Mouse (Mus musculus) adrenal gland, postnatal 14 days (tissue): Measurements from ENCODE around the gene Mfsd7a. TPM values are rescaled to one million over a fixed set of nuclear protein-coding genes. Genes with fewer than 3 reads are reported as not detected.
A peak's percentile ranks its signal among the peaks of the same experiment; 100 is the strongest.
"Not testable (repeated sequence)": the region's sequence is repeated elsewhere in the genome, so short reads cannot be mapped to it uniquely, and the experiment has no call there.

Source experiments
- DNase-seq: peaks from one replicate; pipeline ENCODE4 v3.0.0; 2021; ENCODE audit warnings: mixed read lengths
- long read RNA-seq, 2 experiments: library from polyadenylated mRNA; stranded (forward); transcript quantifications; one replicate each; pipeline ENCODE4 v2.0.0; 2021
- total RNA-seq: library from RNA; stranded (reverse); gene quantifications from 2 replicates; pipeline ENCODE4 v1.2.3, GENCODE M21; 2021

Mfsd7a gene
- 0.89 and 1.4 TPM in 2 replicates for total RNA-seq
- long read RNA-seq, experiment 1 = 0 reads
- long read RNA-seq, experiment 2 = 0 reads

DNA sequence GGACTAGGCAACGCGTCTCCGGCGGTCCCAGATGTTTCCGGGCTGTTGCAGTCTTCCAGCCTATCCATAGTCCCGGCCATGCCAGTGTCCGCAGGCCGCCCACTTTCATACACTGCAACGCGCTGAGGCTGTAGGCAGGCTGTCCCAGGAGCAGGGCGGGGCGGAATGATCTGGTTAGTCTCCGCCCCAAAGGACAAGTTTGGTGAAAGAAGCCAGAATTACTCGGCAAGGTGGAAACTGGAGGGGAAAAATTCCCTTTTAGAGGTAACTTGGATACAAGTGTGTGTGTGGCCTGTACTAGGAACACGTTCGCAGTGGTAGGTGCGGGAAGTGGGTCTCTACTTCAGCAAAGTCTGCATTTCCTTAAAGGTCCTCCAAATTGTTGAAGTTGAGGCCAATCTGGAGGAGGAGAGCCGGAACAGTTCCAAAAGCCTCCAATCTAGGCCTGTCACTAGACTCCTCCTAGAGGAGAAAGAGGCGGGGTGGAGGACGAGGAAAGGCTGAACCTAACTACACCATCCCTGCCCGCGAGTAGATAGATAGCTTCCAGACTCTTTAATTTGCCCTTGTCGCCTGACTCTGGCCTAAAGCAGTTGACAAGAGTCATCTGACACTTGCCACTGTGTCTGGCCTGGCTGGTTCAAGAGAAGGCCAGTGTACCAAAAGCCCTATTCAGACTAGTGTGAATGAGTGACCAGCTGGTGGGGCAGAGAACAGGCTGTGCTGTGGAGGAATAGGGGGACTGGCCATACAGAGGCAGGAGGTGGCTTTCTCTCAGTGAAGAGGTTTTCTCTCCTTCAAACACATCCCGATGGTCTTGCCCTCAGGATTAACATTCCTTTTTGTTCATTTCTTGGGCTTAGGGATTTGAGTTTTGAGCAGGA, at the start of gene Mfsd7a:
Mfsd7a (minus strand) TSS at position 107 of the 884 bp plus-strand sequence.
- peak; percentile 91 for DNase-seq

DNA sequence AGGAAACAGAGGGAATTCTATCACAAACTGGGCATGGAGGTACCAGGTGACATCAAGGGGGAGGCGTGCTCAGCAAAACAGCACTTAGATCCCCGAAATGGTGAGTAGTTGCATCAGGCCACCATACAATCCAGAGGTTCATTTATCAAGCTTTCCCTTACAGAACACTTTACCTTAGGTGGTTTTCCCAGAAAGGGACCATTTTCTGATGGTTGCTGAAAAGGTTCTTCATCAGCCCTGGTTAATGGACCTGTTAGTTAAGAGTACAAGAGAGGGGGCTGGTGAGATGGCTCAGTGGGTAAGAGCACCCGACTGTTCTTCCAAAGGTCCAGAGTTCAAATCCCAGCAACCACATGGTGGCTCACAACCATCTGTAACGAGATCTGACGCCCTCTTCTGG, 37.5 kb upstream of the Mfsd7a start:
- not testable (repeated sequence) for DNase-seq

DNA sequence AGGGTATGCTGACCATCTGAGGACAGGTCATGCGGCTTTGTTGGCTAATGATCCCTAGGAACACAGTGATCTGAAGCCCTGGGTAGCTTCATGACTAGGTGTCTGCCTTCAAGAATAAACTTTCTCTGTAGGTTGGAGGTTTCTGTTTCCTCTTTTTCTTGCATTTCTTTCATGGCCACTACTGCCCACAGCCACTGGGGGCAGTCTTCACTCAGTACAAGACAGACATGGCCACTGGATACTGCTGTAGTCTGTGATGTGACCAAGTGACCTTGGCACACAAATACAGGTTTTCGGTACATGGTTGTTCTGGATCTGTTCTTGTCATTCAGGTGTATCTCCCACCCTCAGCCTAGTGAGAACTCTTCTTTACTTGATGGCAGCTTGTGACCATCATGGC, 36.5 kb upstream of the Mfsd7a start:
- peak; percentile 56 for DNase-seq

DNA sequence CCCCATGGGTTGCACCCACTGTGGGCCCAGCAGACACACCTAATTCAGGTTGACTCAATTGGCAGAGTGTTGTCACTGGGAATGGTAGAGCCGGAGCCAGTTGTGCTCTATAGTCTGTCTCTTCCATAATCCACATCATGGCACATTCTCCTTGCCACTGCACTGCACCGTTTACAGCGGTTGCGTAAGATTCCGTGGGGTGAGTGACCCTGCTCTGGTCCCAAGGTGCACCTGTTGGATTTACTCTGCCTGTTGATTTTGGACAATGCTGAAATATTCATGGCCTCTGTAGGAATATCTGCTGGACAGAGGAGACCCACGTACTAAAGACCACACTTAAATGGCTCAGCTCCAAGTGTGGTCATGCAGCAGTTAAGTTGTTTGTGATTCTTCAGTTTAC, 34.3 kb upstream of the Mfsd7a start:
- no peak for DNase-seq

DNA sequence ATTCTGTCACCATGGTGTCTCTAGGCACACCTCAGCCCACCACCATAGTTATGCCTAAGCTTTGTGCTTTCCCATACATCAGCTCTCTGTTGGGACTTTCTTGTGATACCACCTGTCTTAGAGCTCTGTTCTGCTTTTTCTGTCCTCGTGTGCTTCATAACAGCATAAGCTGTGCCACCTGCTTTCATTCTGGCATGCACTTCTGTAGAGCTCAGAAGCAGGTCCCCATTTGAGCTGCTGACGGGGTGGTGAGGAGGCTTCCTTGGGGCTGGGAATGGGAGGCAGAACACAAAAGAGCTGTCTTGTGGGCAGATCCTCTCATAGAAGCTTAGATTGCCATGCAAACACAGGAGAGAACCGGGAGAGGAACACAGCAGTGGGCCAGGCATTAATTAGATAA, 27.3 kb upstream of the Mfsd7a start:
- no peak for DNase-seq

DNA sequence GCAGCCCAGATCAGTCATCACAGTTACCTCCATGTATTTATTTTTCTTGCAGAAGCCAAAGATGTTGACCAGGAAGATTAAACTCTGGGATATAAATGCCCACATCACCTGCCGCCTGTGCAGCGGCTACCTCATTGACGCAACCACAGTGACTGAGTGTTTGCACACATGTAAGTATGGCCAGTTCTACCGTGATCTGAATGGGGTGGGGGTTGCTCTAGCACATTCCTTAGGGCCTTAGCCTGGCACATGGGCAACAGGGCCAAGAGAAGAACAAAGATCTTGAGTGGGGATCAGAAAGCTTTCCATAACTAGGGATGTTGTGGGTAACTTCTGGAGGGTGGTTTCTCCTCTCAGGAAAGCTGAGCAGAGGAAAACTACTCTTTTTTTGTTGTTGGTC, 25.0 kb upstream of the Mfsd7a start:
- no peak for DNase-seq

DNA sequence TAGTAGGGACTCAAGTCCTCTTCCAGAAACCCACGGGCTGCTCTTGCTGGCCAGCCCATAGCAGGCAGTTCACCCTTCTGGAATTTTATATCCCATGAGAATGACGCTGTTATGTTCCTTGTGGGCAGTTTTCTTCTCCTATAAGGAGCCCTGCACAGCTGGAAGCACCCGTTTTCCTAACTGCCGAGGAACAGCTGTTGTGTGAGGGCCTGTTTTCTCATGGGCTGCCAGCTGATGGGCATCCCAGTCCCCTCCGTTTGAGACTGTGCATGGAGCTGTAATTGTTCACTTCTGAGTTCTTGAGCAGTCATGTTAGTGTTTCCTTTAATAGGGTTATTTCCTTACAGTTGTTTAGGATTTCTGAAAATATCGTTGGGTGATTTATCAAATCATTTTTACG, 20.9 kb upstream of the Mfsd7a start:
- no peak for DNase-seq

DNA sequence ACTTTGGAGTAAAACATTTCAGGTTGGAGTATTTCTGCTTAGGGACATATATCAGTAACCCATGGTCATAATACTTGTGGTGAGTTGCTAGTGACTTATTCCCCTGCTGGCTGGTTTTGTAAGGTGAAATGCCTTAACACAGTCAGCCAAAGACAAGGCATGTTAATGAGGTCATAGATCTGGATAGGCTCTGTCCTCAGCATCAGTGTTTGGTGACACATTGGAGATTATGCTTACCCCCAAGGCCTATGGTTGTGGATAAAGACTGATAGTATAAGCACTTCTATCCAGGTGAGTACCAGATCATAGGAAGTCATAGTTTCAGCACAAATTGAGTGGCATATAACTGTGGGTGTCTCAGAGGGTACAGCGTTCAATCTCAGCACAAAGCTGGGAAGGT, 18.0 kb upstream of the Mfsd7a start:
- DNase-seq = no peak

DNA sequence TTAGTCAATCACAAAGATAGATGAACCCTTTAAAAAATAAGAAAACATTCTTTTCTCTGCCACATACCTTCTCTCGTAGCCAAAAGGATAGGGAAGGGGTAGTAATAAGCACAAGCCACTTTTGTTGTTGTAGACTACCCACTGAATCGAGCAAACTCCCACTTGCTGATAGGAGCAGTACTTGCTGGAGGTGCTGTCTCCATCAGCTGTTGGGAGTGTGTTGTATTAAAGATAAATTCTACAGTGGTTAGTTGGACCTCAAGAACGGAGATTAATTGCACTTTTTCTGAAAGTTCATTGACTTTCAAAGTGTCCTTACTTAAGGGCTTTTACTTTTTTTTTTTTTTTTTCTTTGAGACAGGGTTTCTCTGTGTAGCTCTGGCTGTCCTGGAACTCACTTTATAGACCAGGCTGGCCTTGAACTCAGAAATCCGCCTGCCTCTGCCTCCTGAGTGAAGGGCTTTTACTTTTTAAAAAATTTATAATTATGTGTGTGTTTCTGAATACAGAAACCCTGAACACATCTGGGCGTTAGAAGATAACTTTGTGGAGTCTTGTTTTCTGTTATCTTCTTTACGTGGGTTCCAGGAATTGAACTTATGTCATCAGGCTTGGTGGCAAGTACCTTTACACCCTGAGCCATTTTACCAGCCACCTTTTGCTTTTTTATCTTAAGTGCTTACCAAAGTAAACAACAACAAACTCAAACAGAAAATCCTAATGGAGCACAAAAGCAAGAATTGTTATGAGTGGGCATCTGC, 16.6 kb upstream of the Mfsd7a start:
- DNase-seq = no peak

DNA sequence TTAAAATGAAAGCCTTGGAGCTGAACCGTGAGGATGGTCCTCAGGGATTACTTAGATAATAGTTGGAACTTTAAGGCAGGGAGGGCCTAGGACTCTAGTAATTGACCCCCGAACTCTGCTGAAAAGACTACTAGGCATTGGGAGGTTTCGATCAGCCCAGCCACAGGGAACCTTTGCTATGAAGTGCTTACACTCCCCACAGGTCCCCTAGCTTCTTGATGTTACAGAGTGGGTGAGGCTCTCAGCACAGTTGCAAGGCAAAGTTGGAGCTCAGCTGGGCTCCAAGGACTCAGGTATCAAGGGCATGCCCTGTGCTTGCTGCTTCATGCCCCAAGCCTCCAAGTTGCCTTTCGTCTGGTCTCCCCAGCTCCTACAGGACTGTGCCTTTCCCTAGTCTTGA, 13.8 kb upstream of the Mfsd7a start:
- DNase-seq = peak; percentile 9

DNA sequence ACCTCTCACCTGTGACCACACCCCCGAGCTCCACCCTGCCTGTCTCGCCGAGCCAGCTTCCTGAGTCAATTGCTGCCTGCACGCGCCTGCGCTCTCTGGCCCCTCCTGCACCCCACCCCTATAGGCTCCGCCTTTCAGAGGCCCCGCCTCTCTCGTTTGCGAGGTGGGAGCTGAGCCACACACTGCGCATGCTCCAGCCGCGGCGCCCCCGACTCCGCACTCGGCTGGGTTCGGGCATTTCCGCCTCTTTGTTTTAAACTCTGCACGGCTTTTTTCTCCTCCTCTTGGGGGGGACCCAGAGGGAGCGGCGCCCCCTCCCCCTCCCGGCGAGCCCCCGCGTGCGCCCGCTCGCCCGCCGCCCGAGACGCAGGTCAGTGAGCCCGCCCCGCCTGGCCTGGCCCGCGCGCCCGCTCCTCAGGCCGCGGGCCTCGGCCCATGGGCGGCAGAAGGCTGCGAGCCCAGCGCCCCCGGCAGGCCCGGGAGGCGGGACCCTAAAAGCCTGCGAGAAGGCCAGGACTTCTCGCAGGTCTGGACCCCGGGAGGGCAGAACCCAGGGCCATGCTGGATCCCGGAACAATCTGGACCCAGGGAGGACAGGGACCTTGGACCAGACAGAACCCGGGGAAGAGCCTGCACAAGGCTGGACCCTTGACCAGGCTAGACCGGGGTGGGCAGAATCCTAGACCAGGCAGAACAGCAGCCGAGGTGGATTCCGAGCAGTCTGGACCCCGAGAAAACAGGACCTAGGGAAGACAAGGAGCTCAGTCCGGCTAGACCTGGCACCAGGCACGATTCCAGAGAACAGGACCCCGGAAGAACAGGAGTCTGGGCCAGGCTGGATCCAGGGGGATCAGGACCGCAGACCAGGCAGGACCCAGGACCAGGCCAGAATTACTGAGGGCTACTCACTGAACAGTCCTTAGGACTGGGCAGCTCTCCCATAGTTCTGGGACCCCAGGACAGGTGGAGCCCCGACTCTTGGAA, 12.7 kb upstream of the Mfsd7a start, which contains the start of gene Pcgf3:
Pcgf3 (plus strand) TSS at position 151 of the 984 bp plus-strand sequence.
- peak; percentile 99 for DNase-seq

DNA sequence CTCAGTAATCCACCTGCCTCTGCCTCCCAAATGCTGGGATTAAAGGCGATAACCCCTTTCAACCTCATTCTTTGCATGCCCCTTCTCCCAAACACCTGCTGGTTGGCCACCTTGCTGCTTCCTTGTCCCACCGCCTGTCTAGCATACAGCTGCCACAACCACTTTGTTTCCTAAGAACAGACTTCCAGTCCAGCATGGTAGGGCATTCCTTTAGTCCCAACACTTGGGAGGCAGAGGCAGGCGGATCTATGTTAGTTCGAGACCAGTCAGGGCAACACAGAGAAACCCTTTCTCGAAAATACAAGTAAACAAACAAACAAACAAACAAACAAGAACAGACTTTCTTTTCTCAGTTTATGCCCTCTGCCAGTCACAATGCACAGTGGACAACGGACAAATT, 11.8 kb upstream of the Mfsd7a start:
- no peak for DNase-seq

DNA sequence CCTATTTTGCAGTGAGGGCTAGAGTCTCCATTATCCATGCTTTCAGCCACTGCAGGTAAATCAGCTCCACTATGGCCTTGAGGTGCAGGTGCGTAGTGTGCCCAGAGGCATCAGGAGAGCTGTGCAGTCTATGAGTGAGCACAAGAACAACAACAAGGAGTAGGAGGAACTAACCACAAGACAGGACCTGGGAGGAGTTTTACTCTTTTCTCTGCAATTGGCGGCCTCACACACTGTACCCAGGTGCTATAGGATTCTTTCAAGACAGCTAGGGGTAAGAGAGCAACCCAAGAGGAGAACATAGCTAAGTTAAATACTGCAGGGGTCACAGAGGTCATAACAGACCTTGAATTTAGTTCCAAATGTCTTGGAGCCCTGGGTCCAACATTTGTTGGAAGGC, 10.0 kb upstream of the Mfsd7a start:
- DNase-seq = no peak

DNA sequence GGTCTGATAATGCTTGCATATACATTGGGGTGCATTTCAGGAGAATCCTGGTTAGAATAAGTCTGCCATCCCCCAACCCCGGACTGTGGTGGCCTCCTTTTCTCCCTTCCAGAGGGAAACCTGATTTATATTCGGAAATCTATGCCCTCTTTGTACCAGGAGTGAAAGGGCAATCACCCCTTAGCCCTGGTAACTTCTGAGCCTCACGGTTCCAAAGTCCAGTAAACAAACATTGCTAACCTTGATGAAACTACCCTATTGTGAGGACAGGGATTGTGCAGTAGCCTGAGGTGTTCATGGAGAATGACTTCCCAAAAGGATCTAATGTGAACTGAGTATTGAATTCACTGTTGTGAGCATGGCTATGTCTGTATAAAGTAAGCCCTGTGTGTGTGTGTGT, 5.4 kb upstream of the Mfsd7a start:
- DNase-seq = no peak

DNA sequence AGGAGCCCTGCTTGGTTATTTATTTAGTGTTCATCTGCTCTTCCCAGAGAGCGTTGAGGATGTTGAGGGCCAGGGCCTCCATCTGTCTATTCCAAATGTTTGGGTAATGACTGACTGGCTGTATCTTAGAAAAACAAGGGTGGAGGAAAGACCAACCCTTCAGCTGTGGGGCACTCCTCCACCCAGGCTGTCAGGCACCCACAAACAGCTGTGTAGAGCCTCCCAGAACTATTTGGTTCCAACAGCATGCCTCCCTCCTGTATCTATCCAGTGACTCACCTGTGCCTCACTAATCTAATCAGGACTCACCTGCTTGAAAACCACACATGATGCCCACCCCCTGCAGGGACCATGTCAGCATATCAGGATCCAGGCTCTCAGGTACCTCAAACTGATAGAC, 3.7 kb upstream of the Mfsd7a start:
- no peak for DNase-seq

DNA sequence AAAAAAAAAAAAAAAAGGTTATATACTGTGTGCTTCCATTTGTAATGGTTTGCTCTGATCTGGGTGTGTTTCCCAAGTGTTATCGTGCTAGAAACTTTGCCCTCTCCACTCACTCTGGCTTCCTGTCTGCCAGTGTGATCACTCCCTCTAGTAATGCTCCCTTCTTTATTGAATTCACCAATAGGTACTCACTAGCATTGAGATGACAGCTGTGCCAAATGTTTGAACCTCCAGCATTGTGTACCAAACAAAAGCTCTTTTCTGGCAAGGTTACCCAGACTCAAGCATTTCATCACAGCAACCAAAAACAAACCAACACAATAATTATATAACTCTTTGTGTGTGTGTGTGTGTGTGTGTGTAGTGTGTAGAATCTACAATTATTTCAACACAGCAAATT, 2.9 kb upstream of the Mfsd7a start:
- DNase-seq = no peak

DNA sequence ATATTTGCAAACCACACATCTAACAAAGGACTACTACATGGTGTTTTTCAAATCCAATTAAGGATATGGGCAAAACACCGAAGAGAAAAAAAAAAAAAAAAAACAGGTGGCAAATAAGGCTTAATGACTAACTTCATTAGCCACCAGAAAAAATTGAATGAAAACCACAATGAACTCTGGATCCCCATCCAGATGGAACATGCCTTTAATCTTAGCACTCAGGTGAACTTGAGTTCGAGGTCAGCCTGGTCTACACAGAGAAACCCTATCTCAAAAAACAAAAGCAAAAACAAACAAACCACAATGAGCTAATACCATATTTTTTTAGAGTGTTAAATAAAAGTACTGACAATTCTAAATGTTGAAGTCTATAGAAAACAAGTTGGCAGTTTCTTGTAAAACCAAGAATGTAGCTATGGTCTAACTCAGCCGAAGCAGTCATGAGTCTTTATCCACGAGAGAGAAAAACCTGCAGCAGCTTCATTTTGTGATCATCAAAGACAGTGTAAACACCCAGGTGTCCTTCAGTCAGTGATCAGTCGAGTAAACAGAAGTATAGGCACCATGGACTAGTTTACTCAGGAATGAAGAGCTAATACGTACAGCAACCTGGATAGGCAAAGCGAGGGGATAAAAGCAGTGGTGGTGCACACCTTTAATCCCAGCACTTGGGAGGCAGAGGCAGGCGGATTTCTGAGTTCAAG, 2.3 kb upstream of the Mfsd7a start:
- no peak for DNase-seq

DNA sequence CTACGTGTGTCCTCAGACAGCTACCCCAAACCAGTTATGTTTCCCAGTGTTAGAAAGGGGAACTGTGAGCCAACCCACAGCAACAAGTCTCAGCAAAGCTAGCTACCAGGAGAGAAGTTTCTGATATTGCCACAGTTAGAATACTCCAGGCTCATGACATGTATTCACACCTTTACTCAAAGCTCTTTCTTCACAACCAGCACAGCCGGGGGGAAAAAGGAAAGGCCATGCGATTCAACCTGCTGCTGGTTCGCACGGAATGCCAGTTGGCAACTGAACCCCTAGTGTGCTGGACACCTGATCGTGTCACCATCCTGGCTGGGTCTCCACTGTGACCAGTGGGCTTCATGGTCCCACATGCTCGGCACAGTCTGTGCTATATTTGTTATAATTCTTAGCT, 834 bp downstream of the Mfsd7a start:
- DNase-seq = no peak

DNA sequence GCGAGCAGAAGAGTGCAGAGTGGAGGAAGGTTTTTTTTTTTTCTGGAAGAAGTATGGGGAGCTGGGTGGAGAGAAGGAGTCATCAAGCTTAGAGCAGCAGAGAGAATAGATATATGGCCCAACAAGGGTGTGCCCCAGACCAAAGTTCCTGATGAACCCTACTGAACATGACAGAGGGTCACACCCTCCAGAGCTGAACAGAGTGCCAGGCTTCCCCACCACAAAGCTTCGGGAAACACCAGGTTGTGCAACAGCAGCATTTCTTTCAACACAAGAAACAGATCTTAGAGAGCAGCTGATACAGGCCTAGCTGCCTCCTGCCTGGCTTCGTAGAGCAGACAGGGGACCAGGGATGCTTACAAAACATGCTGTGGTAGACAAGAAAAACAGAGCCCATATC, 1.7 kb downstream of the Mfsd7a start:
- no peak for DNase-seq

DNA sequence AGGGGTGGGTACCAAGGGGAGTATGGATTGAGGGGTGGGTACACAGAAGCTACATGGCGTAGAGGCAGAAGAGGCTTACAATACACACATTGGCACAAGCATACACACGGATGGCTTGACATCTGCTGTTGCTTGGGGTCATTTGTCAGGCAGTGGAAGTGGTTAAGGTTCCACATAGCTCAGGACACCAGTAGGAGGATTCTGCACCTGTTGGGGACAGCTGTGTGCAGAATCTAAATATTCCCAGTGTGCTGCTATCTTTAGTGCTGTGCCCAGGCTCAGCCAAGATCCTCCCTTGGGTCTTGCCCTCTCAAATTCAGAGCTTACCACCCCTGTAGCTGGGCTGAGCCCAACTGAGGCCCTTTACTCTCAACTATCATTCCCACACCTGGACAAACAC, 12.6 kb downstream of the Mfsd7a start:
- no peak for DNase-seq

DNA sequence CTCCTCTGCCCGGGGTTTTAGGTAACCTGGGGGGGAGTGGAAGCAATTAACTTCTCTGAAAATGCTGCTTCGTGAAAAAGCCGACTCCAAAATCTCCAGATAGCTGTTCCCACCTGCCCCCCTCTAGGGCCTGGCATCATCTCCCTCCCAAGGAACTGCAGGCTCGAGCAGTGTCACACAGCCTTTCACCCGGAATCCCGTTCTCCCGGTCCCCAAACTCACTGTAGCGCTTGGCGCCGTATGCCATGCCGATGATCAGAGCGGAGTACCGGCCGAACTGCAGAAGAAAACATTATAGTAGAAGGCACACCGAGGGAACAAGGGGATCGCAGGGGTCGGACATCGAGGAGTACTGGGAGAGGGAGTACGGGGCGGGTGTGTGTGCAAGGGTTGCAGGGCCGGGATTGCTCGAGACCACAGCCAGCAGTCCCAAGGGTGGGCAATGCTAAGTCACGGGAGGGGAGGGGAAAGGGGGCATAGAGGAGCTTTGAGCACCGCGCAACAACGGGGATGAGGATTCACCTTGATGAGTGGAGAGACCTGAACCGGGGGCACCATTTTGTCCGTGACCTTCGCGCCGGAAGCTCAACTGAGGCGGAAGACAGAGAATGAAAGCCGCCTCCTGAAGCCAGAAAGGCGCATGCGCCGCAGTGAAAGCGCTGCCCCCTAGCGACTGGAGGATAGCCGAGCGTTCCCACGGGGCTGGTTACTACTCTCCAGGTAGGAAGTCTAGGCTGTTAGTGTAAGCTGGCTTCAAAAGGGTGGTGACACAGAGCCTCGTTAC, 14.7 kb downstream of the Mfsd7a start, which contains the start of gene Atp5k:
Atp5k (minus strand) TSS at position 645 of the 784 bp plus-strand sequence.
- DNase-seq = peak; percentile 96
